Mouse (Mus musculus) thymus, postnatal 4 days (tissue): ENCODE data around the gene Nup210l.
A peak's percentile ranks its signal among the peaks of the same experiment; 100 is the strongest.
"Not testable (repeated sequence)": the region's sequence is repeated elsewhere in the genome, so short reads cannot be mapped to it uniquely, and the experiment has no call there.

Source experiments
- DNase-seq: peaks from one replicate; pipeline ENCODE4 v3.0.0; 2021

Nup210l gene

GRCm38 (mm10) chr3:90097928-90098327, 6.0 kb upstream of the Nup210l start:
- DNase-seq, result no peak

- DNase-seq, result no peak
Measured at GRCm38 (mm10) chr3:90101010-90101409, 2.9 kb upstream of the Nup210l start.

- no peak for DNase-seq
Measured at GRCm38 (mm10) chr3:90101673-90102072, 2.3 kb upstream of the Nup210l start.

GRCm38 (mm10) chr3:90102239-90102638, 1.7 kb upstream of the Nup210l start:
- DNase-seq, result no peak

GRCm38 (mm10) chr3:90103176-90103575, 756 bp upstream of the Nup210l start:
- no peak for DNase-seq

- DNase-seq, result no peak
Measured at GRCm38 (mm10) chr3:90111706-90112105, 7.8 kb downstream of the Nup210l start.

GRCm38 (mm10) chr3:90114342-90114741, 10.4 kb downstream of the Nup210l start:
- DNase-seq, result peak; percentile 60

- no peak for DNase-seq
Measured at GRCm38 (mm10) chr3:90115526-90115925, 11.6 kb downstream of the Nup210l start.

GRCm38 (mm10) chr3:90118132-90118790, 14.3 kb downstream of the Nup210l start:
- DNase-seq, result no peak

GRCm38 (mm10) chr3:90122036-90122435, 18.1 kb downstream of the Nup210l start:
- not testable (repeated sequence) for DNase-seq

GRCm38 (mm10) chr3:90125710-90126109, 21.8 kb downstream of the Nup210l start:
- DNase-seq, result no peak

GRCm38 (mm10) chr3:90127881-90128280, 23.9 kb downstream of the Nup210l start:
- DNase-seq, result no peak

- no peak for DNase-seq
Measured at GRCm38 (mm10) chr3:90132745-90133144, 28.8 kb downstream of the Nup210l start.

- DNase-seq, result no peak
Measured at GRCm38 (mm10) chr3:90133331-90133730, 29.4 kb downstream of the Nup210l start.

GRCm38 (mm10) chr3:90134483-90134882, 30.6 kb downstream of the Nup210l start:
- no peak for DNase-seq

GRCm38 (mm10) chr3:90134993-90135392, 31.1 kb downstream of the Nup210l start:
- no peak for DNase-seq

GRCm38 (mm10) chr3:90136660-90137059, 32.7 kb downstream of the Nup210l start:
- peak; percentile 58 for DNase-seq

GRCm38 (mm10) chr3:90137606-90138005, 33.7 kb downstream of the Nup210l start:
- no peak for DNase-seq

GRCm38 (mm10) chr3:90139962-90140361, 36.0 kb downstream of the Nup210l start:
- DNase-seq, result no peak

GRCm38 (mm10) chr3:90145461-90145860, 41.5 kb downstream of the Nup210l start:
- DNase-seq, result no peak

GRCm38 (mm10) chr3:90146651-90147050, 42.7 kb downstream of the Nup210l start:
- DNase-seq, result no peak

GRCm38 (mm10) chr3:90151086-90151740, 47.3 kb downstream of the Nup210l start:
- DNase-seq, result no peak

- DNase-seq, result no peak
Measured at GRCm38 (mm10) chr3:90155996-90156395, 52.1 kb downstream of the Nup210l start.

- DNase-seq, result no peak
Measured at GRCm38 (mm10) chr3:90159757-90160156, 55.8 kb downstream of the Nup210l start.

GRCm38 (mm10) chr3:90161541-90161940, 57.6 kb downstream of the Nup210l start:
- no peak for DNase-seq
